Mouse (Mus musculus): Measurements from ENCODE around the gene Plxnb1.

GRCm38 (mm10) chr9:109096251-109096661, 1.1 kb downstream of the Plxnb1 start:
- TF ChIP-seq POLR2A (IDR thresholded peaks at IDR 0.05; ENCODE audit: control insufficient read depth, low read depth, low read length) (no peak), CTCF (IDR thresholded peaks at IDR 0.05; ENCODE audit: control insufficient read depth, insufficient read depth, insufficient replicate concordance, low read depth, low read length) (no peak)
